Mouse (Mus musculus) cerebellum, postnatal 4 days (tissue): ENCODE results near the gene Gm21976.
A peak's percentile ranks its signal among the peaks of the same experiment; 100 is the strongest.

Source experiments
- DNase-seq, 2 experiments: peaks; one replicate each; pipeline ENCODE4 v3.0.0; 2022; ENCODE audit warnings: low spot score in 2 of 2, mixed read lengths in 1 of 2

The Gm21976 gene

DNA sequence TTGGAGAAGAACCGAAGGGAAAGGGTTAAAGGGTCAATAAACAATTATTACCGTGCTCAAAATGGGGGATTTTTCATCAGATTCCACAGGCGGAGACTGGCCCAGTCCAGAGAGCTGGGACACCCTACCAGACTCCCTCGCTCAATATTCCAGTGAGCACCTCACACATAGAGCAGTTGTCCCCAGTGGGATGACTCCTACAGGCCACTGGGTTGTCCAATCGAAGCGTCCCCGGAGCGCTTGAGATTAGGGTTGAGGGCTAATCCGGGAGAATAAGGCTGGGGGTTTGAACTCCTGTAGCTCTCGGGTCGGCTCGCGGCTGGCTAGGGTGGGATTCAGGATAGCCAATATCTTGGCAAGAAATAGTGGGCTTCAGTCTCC, 74.0 kb downstream of the Gm21976 start:
- no peak for DNase-seq

DNA sequence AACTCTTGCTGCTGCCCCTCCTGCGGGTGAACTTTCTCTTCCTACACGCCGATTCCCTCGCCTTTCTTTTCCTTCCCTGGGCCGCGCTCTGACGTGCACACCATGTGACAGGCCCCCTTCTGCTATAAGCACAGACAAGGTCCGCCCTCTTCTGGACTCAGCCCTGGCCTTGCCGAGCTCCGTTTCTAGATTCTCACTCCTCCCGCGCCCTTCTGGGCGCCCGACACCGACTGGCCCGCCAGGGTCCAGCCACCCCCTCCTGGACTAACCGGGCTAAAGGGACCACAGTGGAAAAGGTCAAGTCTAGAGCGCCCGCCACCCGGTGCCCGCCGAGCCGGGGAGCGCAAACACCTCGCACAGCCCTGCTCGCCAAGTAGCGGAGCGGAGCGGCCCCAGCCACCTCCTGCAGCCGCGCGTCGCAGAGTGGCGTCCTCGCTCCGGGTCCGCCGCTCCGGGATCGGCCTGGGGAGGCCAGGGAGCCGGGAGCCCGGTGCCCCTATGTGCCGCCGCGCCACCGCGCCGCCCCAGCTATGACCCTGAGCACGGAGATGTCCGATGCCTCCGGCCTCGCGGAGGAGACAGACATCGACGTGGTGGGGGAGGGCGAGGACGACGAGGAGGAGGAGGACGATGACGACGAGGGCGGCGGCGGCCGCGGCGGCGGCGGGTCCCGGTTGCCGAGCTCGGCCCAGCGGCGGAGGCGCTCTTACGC, 74.6 kb downstream of the Gm21976 start, which contains the start of gene Foxd1:
Gene Foxd1, plus strand, starts transcription at position 153 of the 712 bp plus-strand sequence.
- DNase-seq, result peak in 1 of 2 experiments; percentile 25

DNA sequence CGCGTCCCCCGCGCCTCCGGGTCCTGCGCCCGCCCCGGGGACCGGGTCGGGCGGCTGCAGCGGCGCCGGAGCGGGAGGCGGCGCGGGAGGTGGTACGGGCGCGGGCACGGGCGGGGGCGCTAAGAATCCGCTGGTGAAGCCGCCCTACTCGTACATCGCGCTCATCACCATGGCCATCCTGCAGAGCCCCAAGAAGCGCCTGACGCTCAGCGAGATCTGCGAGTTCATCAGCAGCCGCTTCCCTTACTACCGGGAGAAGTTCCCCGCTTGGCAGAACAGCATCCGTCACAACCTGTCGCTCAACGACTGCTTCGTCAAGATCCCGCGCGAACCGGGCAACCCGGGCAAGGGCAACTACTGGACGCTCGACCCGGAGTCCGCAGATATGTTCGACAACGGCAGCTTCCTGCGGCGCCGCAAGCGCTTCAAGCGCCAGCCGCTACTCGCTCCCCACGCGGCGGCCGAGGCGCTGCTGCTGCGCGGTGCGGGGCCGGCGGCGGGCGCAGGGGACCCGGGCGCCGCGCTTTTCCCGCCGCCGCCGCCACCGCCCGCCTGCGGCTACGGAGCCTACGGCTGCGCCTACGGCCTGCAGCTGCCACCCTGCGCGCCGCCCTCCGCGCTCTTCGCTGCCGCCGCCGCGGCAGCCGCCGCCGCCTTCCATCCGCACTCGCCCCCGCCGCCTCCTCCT, 75.3 kb downstream of the Gm21976 start:
- DNase-seq, result peak in 1 of 2 experiments; percentile 15

DNA sequence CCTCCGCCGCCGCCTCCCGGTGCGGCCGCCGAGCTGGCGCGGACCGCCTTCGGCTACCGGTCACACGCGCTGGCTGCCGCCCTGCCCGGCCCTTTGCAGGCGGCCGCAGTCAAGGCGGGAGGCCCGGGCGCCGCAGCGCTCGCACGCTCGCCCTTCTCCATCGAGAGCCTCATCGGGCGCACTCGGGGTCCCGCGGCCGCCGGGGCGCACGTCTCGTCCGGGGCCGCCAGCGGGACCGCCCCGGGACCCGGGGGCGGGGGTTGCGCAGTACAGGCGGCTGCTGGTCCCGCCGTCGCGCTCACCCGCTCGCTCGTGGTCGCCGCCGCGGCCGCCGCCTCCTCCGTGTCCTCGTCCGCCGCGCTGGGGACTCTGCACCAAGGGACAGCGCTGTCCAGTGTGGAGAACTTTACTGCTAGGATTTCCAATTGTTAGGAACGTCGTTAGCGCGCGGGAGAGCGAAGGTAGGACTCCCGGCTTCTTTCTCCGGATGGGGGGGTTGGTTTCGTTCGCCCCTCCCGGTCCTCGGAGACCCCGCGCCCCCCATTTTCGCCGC, 75.9 kb downstream of the Gm21976 start:
- DNase-seq, result peak in 1 of 2 experiments; percentile 25

DNA sequence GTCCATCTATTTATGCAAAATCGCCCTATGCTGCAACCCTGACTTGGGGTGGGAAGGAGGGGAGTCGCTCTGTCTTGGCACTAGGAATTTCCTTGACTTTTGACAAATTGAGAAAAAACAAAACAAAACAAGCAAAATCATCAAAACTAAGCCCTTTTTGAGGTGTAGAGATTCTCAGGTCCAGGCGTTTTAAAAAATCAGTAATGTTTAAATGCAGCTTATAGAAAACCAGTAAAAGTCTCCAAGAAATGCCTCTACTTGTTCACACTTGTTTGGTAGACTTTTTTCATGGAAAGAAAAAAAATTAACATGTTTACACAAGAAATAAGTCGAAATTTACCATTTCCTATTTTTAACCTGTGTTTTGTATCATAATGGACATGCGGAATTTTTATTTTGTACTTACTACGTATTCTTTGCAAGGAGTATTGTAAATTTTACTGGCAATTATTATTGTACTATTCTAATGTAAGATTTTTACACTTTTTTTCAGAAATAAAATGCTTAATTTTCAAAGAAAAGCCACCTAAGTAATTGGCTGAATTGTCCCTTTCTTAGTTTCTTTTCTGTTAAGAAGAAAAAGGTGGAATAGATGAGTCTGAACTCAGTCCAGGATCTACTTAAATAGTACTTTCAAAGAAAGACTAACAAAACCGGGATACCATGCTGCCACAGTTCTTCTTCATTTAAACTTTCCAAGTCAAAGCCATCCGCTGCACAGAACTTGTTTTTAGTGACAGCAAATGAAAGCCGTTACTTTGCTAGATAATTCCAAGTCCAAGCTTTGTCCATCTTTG, 76.7 kb downstream of the Gm21976 start:
- DNase-seq, result no peak
